Mouse (Mus musculus): ENCODE measurements around the gene Acvr1b.

- TF ChIP-seq POLR2A (IDR thresholded peaks at IDR 0.05; ENCODE audit: insufficient read length, low read depth) (no peak), USF1 (IDR thresholded peaks at IDR 0.05; ENCODE audit: low read depth) (no peak), MAX (IDR thresholded peaks at IDR 0.05; ENCODE audit: low read depth) (no peak), MYOG (IDR thresholded peaks at IDR 0.05; ENCODE audit: control insufficient read depth in 1 of 3, insufficient read depth in 1 of 3, insufficient read length in 2 of 3, low read depth in 2 of 3) (no peak)
Measured at GRCm38 (mm10) chr15:101146100-101146965, 27.5 kb upstream of the Acvr1b start.

All from myocyte (in vitro differentiated cells).